Mouse (Mus musculus): Measurements from ENCODE around the gene Wwox.

DNA sequence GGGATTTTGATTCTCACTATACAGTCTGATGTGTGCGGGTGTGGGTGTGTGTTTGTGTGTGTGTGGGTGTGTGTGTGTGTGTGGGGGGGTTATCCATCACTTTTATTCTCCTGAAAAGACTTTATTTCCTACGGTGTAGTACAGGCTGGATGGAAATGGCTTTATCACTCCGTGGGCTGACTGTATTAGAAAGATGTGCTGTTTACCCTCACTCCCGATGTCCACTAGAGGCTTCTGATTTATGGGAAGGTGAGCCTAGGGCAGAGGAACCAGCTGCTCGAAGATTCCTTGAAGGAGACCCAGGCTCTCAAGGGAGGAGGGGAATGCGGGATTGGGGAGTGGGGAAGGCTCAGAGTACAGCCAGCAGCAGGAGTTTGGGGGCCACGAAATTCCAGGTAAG, 351.3 kb downstream of the Wwox start:
- TF ChIP-seq IRF4 (IDR thresholded peaks at IDR 0.05; ENCODE audit: low read depth, low read length) (no peak), CTCF (conservative IDR thresholded peaks at IDR 0.05 in 1 of 2, IDR thresholded peaks at IDR 0.05 in 1 of 2; ENCODE audit: low read depth in 2 of 2, low read length in 2 of 2) (no peak), ZNF384 (IDR thresholded peaks at IDR 0.05; ENCODE audit: low read depth, low read length) (no peak), E2F4 (IDR thresholded peaks at IDR 0.05; ENCODE audit: insufficient replicate concordance, low read depth, low read length) (no peak), ZMIZ1 (IDR thresholded peaks at IDR 0.05; ENCODE audit: low read depth, low read length) (no peak), MYC (IDR thresholded peaks at IDR 0.05; ENCODE audit: low read depth, low read length) (no peak), POLR2A (IDR thresholded peaks at IDR 0.05; ENCODE audit: low read depth, low read length) (no peak), BHLHE40 (IDR thresholded peaks at IDR 0.05; ENCODE audit: low read depth, low read length) (no peak), POLR2AphosphoS2 (IDR thresholded peaks at IDR 0.05; ENCODE audit: low read depth, low read length) (no peak), CHD2 (IDR thresholded peaks at IDR 0.05; ENCODE audit: low read length) (no peak), NRF1 (IDR thresholded peaks at IDR 0.05; ENCODE audit: low read depth, low read length) (no peak), USF1 (IDR thresholded peaks at IDR 0.05; ENCODE audit: low read depth, low read length) (no peak)
